Mouse (Mus musculus) ES-E14 (cell line): ENCODE measurements around the gene Rabgap1l.

ENCODE experiments used
- CHD2 ChIP-seq: IDR thresholded peaks from 2 replicates; pipeline ENCODE4 v1.6.1; 2014; ENCODE audit warnings: mild to moderate bottlenecking, low read depth, low read length, inconsistent platforms
- MAFK ChIP-seq: IDR thresholded peaks from 2 replicates; pipeline ENCODE4 v1.6.1; 2014; ENCODE audit warnings: mild to moderate bottlenecking, low read depth, low read length, inconsistent platforms; ENCODE audit not compliant: insufficient read depth
- ZC3H11A ChIP-seq: IDR thresholded peaks from 2 replicates; pipeline ENCODE4 v1.6.1; 2012; ENCODE audit warnings: low read depth, mild to moderate bottlenecking, inconsistent platforms, low read length, borderline replicate concordance

DNA sequence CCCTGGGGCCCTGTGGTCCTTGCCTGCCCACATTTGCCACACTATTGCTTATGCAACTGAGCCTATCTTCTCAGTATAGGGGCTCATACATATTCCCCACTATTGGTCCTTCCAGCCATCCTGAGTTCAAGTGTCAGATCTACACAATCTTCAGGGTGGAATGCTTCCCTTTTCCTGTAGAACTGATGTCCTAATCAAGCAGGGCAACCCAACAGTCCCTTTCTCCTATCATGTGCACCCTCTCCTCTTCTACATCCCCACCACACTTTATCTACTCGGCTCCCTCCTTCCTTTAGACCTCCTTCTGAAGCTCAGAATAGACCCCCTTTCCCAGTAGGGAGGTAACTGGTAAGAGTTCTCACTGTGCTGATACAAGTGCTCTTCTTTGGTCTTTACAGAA lies 490.7 kb downstream of the Rabgap1l start:
- no peak for TF ChIP-seq CHD2
- no peak for TF ChIP-seq MAFK
- TF ChIP-seq ZC3H11A: no peak
